Mouse (Mus musculus) testis, adult 2 months (tissue): ENCODE data around the gene Gm20388. TPM values are rescaled to one million over a fixed set of nuclear protein-coding genes. Genes with fewer than 3 reads are reported as not detected.
"Not testable (repeated sequence)": the region's sequence is repeated elsewhere in the genome, so short reads cannot be mapped to it uniquely, and the experiment has no call there.

Experiments used
- H3K27ac ChIP-seq: fragments of 200-500 bp; 2 replicates; pipeline ENCODE4 v1.5.1; 2012; ENCODE audit warnings: low read depth, low read length; ENCODE audit not compliant: control insufficient read depth, insufficient read depth
- H3K27me3 ChIP-seq: fragments of 200-500 bp; 2 replicates; pipeline ENCODE4 v1.6.1; 2012; ENCODE audit warnings: mild to moderate bottlenecking, low read length, moderate library complexity; ENCODE audit not compliant: control insufficient read depth, insufficient read depth
- H3K36me3 ChIP-seq: fragments of 200-500 bp; 2 replicates; pipeline ENCODE4 v1.6.1; 2012; ENCODE audit warnings: mild to moderate bottlenecking, low read length; ENCODE audit not compliant: control insufficient read depth, insufficient read depth
- H3K4me1 ChIP-seq: fragments of 200-500 bp; 2 replicates; pipeline ENCODE4 v1.6.1; 2012; ENCODE audit warnings: low read length; ENCODE audit not compliant: control insufficient read depth, insufficient read depth
- H3K4me3 ChIP-seq: fragments of 200-500 bp; 2 replicates; pipeline ENCODE4 v1.5.1; 2012; ENCODE audit warnings: low read depth, mild to moderate bottlenecking, low read length, moderate library complexity, mixed read lengths; ENCODE audit not compliant: control insufficient read depth
- CTCF ChIP-seq: fragments of 200-500 bp; IDR thresholded peaks from 2 replicates; pipeline ENCODE4 v1.5.1; 2012; ENCODE audit warnings: low read depth, mild to moderate bottlenecking, inconsistent platforms, low read length, moderate library complexity; ENCODE audit not compliant: control insufficient read depth, insufficient read depth, insufficient replicate concordance
- POLR2A ChIP-seq: fragments of 200-500 bp; IDR thresholded peaks from 2 replicates; pipeline ENCODE4 v1.6.1; 2012; ENCODE audit warnings: low read depth, mild to moderate bottlenecking, inconsistent platforms, low read length, moderate library complexity; ENCODE audit not compliant: control insufficient read depth
- polyA plus RNA-seq: library from polyadenylated mRNA; depleted of rRNA; stranded (reverse); fragments of >200 nt; gene quantifications from 2 replicates; pipeline ENCODE4 v1.2.3, GENCODE M21; 2012

Gm20388 gene
- polyA plus RNA-seq, 1 experiment: 5.6 TPM

DNA sequence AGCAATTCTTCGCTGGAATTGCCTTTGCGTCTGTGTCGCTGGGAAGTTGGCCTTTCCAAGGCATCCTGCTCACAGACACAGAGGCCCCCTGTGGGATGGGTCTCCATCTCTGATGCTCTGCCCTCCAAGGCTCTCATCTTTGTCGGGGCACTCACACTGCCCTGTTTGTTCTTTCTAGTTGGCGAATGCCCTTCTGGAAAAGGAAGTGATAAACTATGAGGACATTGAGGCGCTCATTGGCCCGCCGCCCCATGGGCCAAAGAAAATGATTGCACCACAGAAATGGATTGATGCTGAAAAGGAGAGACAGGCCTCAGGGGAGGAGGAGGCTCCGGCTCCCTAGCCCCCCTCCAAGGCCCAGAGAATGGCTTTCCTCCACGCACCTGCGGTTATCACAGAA lies 3186.6 kb downstream of the Gm20388 start:
- Histone ChIP-seq H3K36me3 (no peaks in the 10 kb centered on the region; the same call in 1 of the 2 replicates), H3K27ac (no peak overlapping the region), H3K4me1 (no peaks in the 10 kb centered on the region; the same call in 1 of the 2 replicates)

DNA sequence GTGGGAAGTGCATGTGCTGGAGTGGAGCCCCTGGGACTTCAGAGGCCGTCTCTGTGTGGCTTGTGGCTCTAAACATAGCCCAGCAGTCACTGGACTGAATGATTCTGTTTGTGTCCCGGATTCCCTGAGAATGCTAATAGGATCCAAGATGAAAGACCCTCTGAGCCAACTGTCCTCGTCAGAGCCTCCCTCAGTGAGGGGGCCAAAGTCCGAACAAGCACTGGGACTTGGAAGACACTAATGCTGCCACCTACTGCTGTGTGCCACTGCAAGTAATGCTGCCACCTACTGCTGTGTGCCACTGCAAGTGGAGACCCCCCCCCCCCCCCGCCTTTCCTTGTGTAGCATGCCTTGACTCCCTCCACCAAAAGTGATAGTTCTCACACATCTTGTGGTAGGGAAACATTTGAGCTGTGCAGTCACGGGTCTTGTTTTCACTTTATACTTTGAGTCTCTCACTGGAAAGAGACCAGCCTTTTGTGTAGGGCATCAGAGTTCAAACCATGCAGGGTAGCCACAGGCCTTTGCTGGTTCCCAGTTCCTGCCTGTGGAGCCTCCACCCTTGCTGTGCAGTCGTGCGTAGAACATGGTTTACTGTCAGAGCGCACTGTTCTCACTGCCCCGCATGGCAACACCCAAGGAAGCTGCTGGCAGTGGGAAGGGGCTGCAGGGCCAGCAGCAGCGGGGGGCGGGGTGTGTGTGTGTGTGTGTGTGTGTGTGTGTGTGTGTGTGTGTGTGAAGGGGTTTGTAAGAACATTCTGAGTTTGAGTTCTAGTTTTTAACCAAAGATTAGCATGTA lies 3187.3 kb downstream of the Gm20388 start:
- TF ChIP-seq CTCF: no peak
- no peak for TF ChIP-seq POLR2A
- Histone ChIP-seq H3K27me3 (no peaks in the 10 kb centered on the region), H3K4me3 (no peak overlapping the region), H3K4me1 (peaks cover 2% of the 10 kb centered on the region; the same call in 1 of the 2 replicates), H3K36me3 (no peaks in the 10 kb centered on the region; the same call in 1 of the 2 replicates), H3K27ac (no peak overlapping the region)

More for the DNA sequence above, 3186.6 kb downstream of the Gm20388 start:
- TF ChIP-seq POLR2A: no peak
- TF ChIP-seq CTCF: no peak
- Histone ChIP-seq H3K27me3 (no peaks in the 10 kb centered on the region), H3K4me3 (no peak overlapping the region)

DNA sequence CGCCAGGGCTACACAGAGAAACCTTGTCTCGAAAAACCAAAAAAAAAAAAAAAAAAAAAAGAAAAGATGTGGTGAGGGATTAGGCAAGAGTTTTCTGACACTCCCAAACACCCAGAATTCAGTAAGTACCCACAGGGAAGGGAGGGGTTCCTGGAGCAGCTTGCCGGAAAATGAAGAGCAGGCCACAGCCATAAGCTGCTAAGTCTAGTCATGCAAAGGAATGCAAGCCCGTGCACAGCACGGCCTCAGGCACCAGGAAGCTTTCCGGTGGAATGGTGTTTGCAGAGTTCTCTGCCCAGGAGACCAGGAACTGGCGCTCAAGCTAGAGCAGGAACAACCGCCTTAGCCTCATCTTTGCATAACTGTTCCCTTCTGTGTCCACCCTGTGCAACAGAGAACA lies 3189.6 kb downstream of the Gm20388 start:
- peak overlapping the region; percentile 41 for H3K27ac ChIP-seq
- peaks cover 5% of the 10 kb centered on the region; the same call in 1 of the 2 replicates for H3K4me1 ChIP-seq
- no peak overlapping the region for H3K4me3 ChIP-seq
- H3K36me3 ChIP-seq: peaks cover 1% of the 10 kb centered on the region; the same call in 1 of the 2 replicates
- no peaks in the 10 kb centered on the region for H3K27me3 ChIP-seq
- TF ChIP-seq POLR2A (no peak), CTCF (no peak)

DNA sequence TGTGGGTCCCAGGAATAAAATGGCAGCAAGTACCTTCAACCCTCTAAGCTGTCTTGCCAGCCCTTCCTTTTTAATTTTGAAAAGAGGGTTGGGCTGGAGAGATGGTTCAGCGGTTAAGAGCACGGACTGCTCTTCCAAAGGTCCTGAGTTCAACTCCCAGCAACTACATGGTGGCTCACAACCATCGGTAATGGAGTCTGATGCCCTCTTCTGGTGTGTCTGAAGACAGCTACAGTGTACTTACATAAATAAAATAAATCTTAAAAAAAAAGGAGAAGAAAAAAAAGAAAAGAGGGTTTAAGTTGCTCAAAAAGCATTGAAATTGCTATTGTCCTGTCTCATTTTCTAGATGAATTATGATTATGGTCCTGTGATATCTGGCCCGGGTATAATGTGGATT lies 3190.6 kb downstream of the Gm20388 start:
- TF ChIP-seq CTCF: no peak
- TF ChIP-seq POLR2A: no peak
- peaks cover 5% of the 10 kb centered on the region; the same call in 1 of the 2 replicates for H3K4me1 ChIP-seq
- no peak overlapping the region for H3K4me3 ChIP-seq
- H3K27ac ChIP-seq: no peak overlapping the region
- H3K36me3 ChIP-seq: peaks cover 2% of the 10 kb centered on the region; the same call in 1 of the 2 replicates
- H3K27me3 ChIP-seq: no peaks in the 10 kb centered on the region

DNA sequence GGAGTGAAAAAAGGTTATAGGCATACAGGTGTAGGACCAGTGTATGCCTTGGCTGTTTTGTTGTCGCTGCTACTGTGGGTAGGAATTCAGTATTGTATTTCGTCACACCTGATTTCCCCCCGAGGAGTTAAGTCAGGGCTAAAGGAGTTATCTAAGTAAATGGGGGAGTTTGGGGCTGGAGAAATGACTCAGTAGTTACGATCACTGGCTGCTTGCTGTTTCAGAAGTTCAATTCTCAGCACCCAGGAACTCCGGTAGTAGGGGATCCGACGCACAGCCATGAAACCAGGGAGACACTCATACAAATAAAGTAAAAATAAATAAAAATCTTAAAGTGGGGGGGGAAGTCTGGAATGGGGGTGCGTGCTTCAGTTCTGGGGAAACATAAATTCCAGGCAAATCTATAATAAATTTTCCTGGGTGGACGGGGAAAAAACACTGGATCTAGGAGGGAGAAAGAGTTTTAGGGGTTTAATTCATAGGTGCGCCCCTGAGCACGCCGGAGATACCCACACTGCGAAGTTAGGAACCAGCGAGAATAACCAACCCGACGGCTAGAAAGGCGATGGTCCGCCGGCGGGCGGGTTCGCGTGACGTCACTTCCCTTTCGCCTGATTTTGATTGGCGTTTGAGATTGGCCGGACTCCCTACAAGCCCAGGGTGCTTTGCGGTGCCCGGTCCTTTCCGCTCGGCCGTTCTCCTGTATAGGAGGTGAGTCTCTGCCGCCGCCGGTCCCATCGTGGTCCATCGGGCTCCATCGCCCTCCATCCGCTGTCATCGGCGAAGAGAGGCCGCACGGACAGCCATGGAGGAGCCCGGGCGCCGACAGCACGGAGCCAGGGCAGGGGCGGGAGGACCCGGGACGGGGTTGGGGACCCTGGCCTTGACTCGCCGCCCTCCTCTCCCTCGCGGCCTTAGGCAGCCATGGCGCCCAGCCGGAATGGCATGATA lies 3191.4 kb downstream of the Gm20388 start, which contains the start of gene Rpl13:
Gene Rpl13 (plus strand): TSS at position 616 of the 951 bp plus-strand sequence.
- H3K27ac ChIP-seq: peak within 1 kb of the TSS; percentile 90
- no peak for TF ChIP-seq CTCF
- TF ChIP-seq POLR2A: peak; percentile 99
- peak within 1 kb of the TSS; percentile 97 for H3K4me3 ChIP-seq
- H3K4me1 ChIP-seq: peaks cover 5% of the 10 kb centered on the region; the same call in 1 of the 2 replicates
- H3K36me3 ChIP-seq: peaks cover 2% of the 10 kb centered on the region; the same call in 1 of the 2 replicates
- H3K27me3 ChIP-seq: no peaks in the 10 kb centered on the region

DNA sequence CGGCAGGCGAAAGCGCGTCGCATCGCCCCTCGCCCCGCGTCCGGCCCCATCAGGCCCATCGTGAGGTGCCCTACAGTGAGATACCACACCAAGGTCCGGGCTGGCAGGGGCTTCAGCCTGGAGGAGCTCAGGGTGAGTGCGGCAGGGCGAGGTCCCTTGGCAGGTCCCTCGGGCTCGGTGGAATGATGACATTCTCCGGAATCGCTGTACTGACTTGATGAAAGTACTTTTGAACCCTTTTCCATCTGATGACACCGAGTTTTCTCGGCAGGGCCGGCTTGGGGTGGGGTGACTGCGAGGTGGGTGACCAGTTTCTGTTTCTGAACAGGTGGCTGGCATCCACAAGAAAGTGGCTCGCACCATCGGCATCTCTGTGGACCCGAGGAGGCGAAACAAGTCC lies 3192.2 kb downstream of the Gm20388 start:
- Histone ChIP-seq H3K27ac (peak overlapping the region; percentile 90), H3K4me3 (peak overlapping the region; percentile 97)
- H3K4me1 ChIP-seq, H3K27me3 ChIP-seq, H3K36me3 ChIP-seq: not testable (repeated sequence)

DNA sequence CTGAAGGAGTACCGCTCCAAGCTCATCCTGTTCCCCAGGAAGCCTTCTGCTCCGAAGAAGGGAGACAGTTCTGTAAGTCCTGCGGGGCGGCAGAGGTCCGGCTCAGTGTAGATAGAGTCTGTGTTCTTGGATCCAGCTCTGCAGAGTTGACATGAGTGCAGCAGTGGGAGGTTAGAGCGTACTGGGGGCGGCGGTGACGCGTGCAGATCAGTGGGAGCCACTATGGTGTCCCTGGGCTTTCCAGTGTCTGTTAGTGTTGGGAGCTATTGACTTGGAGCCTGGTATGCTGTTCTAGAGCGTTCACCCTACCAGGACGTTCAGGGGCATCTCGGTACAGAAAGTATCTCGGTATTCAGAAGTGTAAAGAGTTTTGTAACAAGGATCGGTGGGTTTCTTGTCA lies 3192.6 kb downstream of the Gm20388 start:
- peaks cover 5% of the 10 kb centered on the region; the same call in 1 of the 2 replicates for H3K4me1 ChIP-seq
- H3K27me3 ChIP-seq: no peaks in the 10 kb centered on the region
- peaks cover 2% of the 10 kb centered on the region; the same call in 1 of the 2 replicates for H3K36me3 ChIP-seq
- H3K4me3 ChIP-seq: peak overlapping the region; percentile 97
- no peak overlapping the region for H3K27ac ChIP-seq
- TF ChIP-seq CTCF: no peak
- TF ChIP-seq POLR2A: no peak
